Mouse (Mus musculus) hindbrain, embryonic 14.5 days (tissue): ENCODE measurements around the gene Anks1b. TPM values are rescaled to one million over a fixed set of nuclear protein-coding genes. Genes with fewer than 3 reads are reported as not detected.

Experiments used
- ATAC-seq: fragments of 200-750 bp; cut with Nextera tagmentation; 2 replicates; pipeline ENCODE4 v1.8.0; 2017; ENCODE audit warnings: moderate number of reproducible peaks, mild to moderate bottlenecking, moderate TSS enrichment, moderate library complexity; ENCODE audit not compliant: low FRiP score
- DNase-seq: peaks from one replicate; pipeline ENCODE4 v3.0.0-alpha.2; 2015; ENCODE audit warnings: low spot score
- H3K27ac ChIP-seq: fragments of 300-500 bp; sonication (generic); 2 replicates; pipeline ENCODE4 v1.5.1; 2014; ENCODE audit warnings: mild to moderate bottlenecking, moderate library complexity
- H3K27me3 ChIP-seq: fragments of 300-500 bp; sonication (generic); 2 replicates; pipeline ENCODE4 v1.6.1; 2014; ENCODE audit warnings: mild to moderate bottlenecking, low read length, mixed read lengths; ENCODE audit not compliant: control insufficient read depth, insufficient read depth
- H3K36me3 ChIP-seq: fragments of 300-500 bp; sonication (generic); replicated peaks from 2 replicates; pipeline ENCODE4 v1.6.1; 2014; ENCODE audit not compliant: control insufficient read depth, insufficient read depth
- H3K4me1 ChIP-seq: fragments of 300-500 bp; sonication (generic); replicated peaks from 2 replicates; pipeline ENCODE4 v1.6.1; 2014; ENCODE audit warnings: antibody characterized with exemption, low read length, mixed read lengths; ENCODE audit not compliant: control insufficient read depth, insufficient read depth
- H3K4me2 ChIP-seq: fragments of 300-500 bp; sonication (generic); replicated peaks from 2 replicates; pipeline ENCODE4 v1.6.1; 2014; ENCODE audit warnings: mild to moderate bottlenecking, moderate library complexity
- H3K4me3 ChIP-seq: fragments of 300-500 bp; sonication (generic); replicated peaks from 2 replicates; pipeline ENCODE4 v1.5.1; 2014; ENCODE audit warnings: mild to moderate bottlenecking, low read length
- H3K9ac ChIP-seq: fragments of 300-500 bp; sonication (generic); 2 replicates; pipeline ENCODE4 v1.6.1; 2014
- H3K9me3 ChIP-seq: fragments of 300-500 bp; sonication (generic); 2 replicates; pipeline ENCODE4 v1.6.1; 2016; ENCODE audit warnings: low read length; ENCODE audit not compliant: control insufficient read depth
- WGBS: fragments of 180-500 bp; shearing (Covaris S2); extraction: QIAGEN DNeasy Blood & Tissue Kit; methylation state at CpG from one replicate; pipeline ENCODE4 v1.1.7; 2014; 5-methylcytosine and 5-hydroxymethylcytosine counted together
- polyA plus RNA-seq: library from polyadenylated mRNA; unstranded; fragments of >200 nt; fragmentation: Nextera tagmentation; extraction: Ambion mirVana; gene quantifications from 2 replicates; pipeline ENCODE4 v1.2.1, GENCODE M21; 2014

The Anks1b gene
- polyA plus RNA-seq, 1 experiment from 2014 or later = 69.4 TPM

- WGBS = 48% methylated on average over 14 of the region's 14 CpGs
- ATAC-seq (no peak), DNase-seq (no peak)
- Histone ChIP-seq H3K4me3 (no peak overlapping the region), H3K27ac (no peak overlapping the region), H3K9me3 (no peaks in the 10 kb centered on the region), H3K4me1 (peaks cover 13% of the 10 kb centered on the region), H3K9ac (no peak overlapping the region), H3K36me3 (peaks cover 10% of the 10 kb centered on the region; the same call in 1 of the 2 replicates), H3K27me3 (peaks cover 24% of the 10 kb centered on the region), H3K4me2 (no peak overlapping the region)
Measured at GRCm38 (mm10) chr10:90965671-90966315, 1092.5 kb downstream of the Anks1b start.

- no peak overlapping the region for H3K27ac ChIP-seq
- peaks cover 24% of the 10 kb centered on the region for H3K27me3 ChIP-seq
- 23% methylated on average over 9 of the region's 9 CpGs for WGBS
- DNase-seq (no peak), ATAC-seq (no peak; the same call in 1 of the 2 replicates)
- 0 out of 2 replicates have a peak overlapping the region, but pooled peaks have one; percentile 3 for H3K4me2 ChIP-seq
- peaks cover 10% of the 10 kb centered on the region; the same call in 1 of the 2 replicates for H3K36me3 ChIP-seq
- no peak overlapping the region for H3K9ac ChIP-seq
- no peak overlapping the region for H3K4me3 ChIP-seq
- no peaks in the 10 kb centered on the region for H3K9me3 ChIP-seq
- peaks cover 13% of the 10 kb centered on the region for H3K4me1 ChIP-seq
Measured at GRCm38 (mm10) chr10:90966821-90967220, 1093.5 kb downstream of the Anks1b start.

GRCm38 (mm10) chr10:90968247-90968646 lies 1094.9 kb downstream of the Anks1b start:
- H3K27me3 ChIP-seq = peaks cover 24% of the 10 kb centered on the region
- H3K9ac ChIP-seq = no peak overlapping the region
- H3K4me1 ChIP-seq = peaks cover 13% of the 10 kb centered on the region
- ATAC-seq (no peak), DNase-seq (no peak)
- H3K4me3 ChIP-seq = no peak overlapping the region
- H3K9me3 ChIP-seq = no peaks in the 10 kb centered on the region
- peaks cover 10% of the 10 kb centered on the region; the same call in 1 of the 2 replicates for H3K36me3 ChIP-seq
- no peak overlapping the region for H3K27ac ChIP-seq
- 87% methylated on average over 10 of the region's 10 CpGs for WGBS
- H3K4me2 ChIP-seq = no peak overlapping the region

GRCm38 (mm10) chr10:90969355-90970174 lies 1096.3 kb downstream of the Anks1b start:
- H3K27ac ChIP-seq = no peak overlapping the region
- H3K36me3 ChIP-seq = peaks cover 10% of the 10 kb centered on the region; the same call in 1 of the 2 replicates
- peaks cover 24% of the 10 kb centered on the region for H3K27me3 ChIP-seq
- H3K4me3 ChIP-seq = peak overlapping the region; percentile 33
- no peaks in the 10 kb centered on the region for H3K9me3 ChIP-seq
- ATAC-seq (peak; percentile 59; the same call in 1 of the 2 replicates), DNase-seq (peak; percentile 30)
- WGBS = 3% methylated on average over 71 of the region's 72 CpGs
- H3K9ac ChIP-seq = peak overlapping the region; percentile 54
- H3K4me1 ChIP-seq = peaks cover 13% of the 10 kb centered on the region
- H3K4me2 ChIP-seq = peak overlapping the region; percentile 63

- Histone ChIP-seq H3K36me3 (peaks cover 10% of the 10 kb centered on the region; the same call in 1 of the 2 replicates), H3K4me3 (no peak overlapping the region), H3K4me2 (no peak overlapping the region), H3K27me3 (peaks cover 24% of the 10 kb centered on the region), H3K4me1 (peaks cover 11% of the 10 kb centered on the region), H3K9ac (no peak overlapping the region), H3K27ac (no peak overlapping the region), H3K9me3 (no peaks in the 10 kb centered on the region)
- WGBS = 53% methylated on average over 4 of the region's 4 CpGs
- no peak for DNase-seq
- ATAC-seq = no peak
Measured at GRCm38 (mm10) chr10:90970560-90970959, 1097.3 kb downstream of the Anks1b start.

GRCm38 (mm10) chr10:90974084-90974483 lies 1100.8 kb downstream of the Anks1b start:
- Histone ChIP-seq H3K9me3 (no peaks in the 10 kb centered on the region), H3K4me2 (no peak overlapping the region), H3K27ac (no peak overlapping the region), H3K36me3 (no peaks in the 10 kb centered on the region), H3K9ac (no peak overlapping the region), H3K27me3 (peaks cover 7% of the 10 kb centered on the region; the same call in 1 of the 2 replicates), H3K4me1 (peaks cover 9% of the 10 kb centered on the region), H3K4me3 (no peak overlapping the region)
- 58% methylated on average over 2 of the region's 2 CpGs for WGBS
- no peak for DNase-seq
- ATAC-seq = no peak

- Histone ChIP-seq H3K9ac (no peak overlapping the region), H3K27me3 (0 out of 2 replicates have a peak, but pooled peaks cover 5% of the 10 kb centered on the region), H3K27ac (no peak overlapping the region), H3K36me3 (no peaks in the 10 kb centered on the region), H3K4me1 (peaks cover 6% of the 10 kb centered on the region), H3K4me2 (no peak overlapping the region), H3K4me3 (no peak overlapping the region), H3K9me3 (no peaks in the 10 kb centered on the region)
- ATAC-seq (no peak), DNase-seq (no peak)
- WGBS = 93% methylated on average over 6 of the region's 6 CpGs
Measured at GRCm38 (mm10) chr10:90974491-90974890, 1101.2 kb downstream of the Anks1b start.

- ATAC-seq (no peak), DNase-seq (no peak)
- no peak overlapping the region for H3K9ac ChIP-seq
- H3K36me3 ChIP-seq = no peaks in the 10 kb centered on the region
- no peak overlapping the region for H3K27ac ChIP-seq
- no peaks in the 10 kb centered on the region for H3K9me3 ChIP-seq
- no peak overlapping the region for H3K4me3 ChIP-seq
- 97% methylated on average over 4 of the region's 4 CpGs for WGBS
- H3K27me3 ChIP-seq = no peaks in the 10 kb centered on the region
- H3K4me1 ChIP-seq = no peaks in the 10 kb centered on the region
- no peak overlapping the region for H3K4me2 ChIP-seq
Measured at GRCm38 (mm10) chr10:90981811-90982210, 1108.5 kb downstream of the Anks1b start.

GRCm38 (mm10) chr10:90983046-90983445 lies 1109.7 kb downstream of the Anks1b start:
- no peak for ATAC-seq
- WGBS = 85% methylated on average over 8 of the region's 8 CpGs
- DNase-seq = no peak
- Histone ChIP-seq H3K27me3 (no peaks in the 10 kb centered on the region), H3K27ac (no peak overlapping the region), H3K9me3 (no peaks in the 10 kb centered on the region), H3K9ac (no peak overlapping the region), H3K4me3 (no peak overlapping the region), H3K36me3 (no peaks in the 10 kb centered on the region), H3K4me2 (no peak overlapping the region), H3K4me1 (no peaks in the 10 kb centered on the region)
